Mouse (Mus musculus) stomach, postnatal 0 days (tissue): ENCODE results near the gene Add2.

Experiments
- CTCF ChIP-seq: IDR thresholded peaks from 2 replicates; pipeline ENCODE4 v1.5.1; 2016; ENCODE audit warnings: antibody characterized with exemption, low read depth, mild to moderate bottlenecking, moderate library complexity
- EP300 ChIP-seq: optimal IDR thresholded peaks from 2 replicates; pipeline ENCODE3; 2016; ENCODE audit warnings: antibody characterized with exemption

- TF ChIP-seq CTCF, result no peak
- TF ChIP-seq EP300, result no peak
Measured at GRCm38 (mm10) chr6:86060170-86060569, 31.7 kb downstream of the Add2 start.
